Mouse (Mus musculus): ENCODE measurements around the gene Mitf. TPM values are rescaled to one million over a fixed set of nuclear protein-coding genes. Genes with fewer than 3 reads are reported as not detected.
A peak's percentile ranks its signal among the peaks of the same experiment; 100 is the strongest.

The Mitf gene
- total RNA-seq, 2 experiments from 2014 or later: 52.5 to 56.7 TPM

DNA sequence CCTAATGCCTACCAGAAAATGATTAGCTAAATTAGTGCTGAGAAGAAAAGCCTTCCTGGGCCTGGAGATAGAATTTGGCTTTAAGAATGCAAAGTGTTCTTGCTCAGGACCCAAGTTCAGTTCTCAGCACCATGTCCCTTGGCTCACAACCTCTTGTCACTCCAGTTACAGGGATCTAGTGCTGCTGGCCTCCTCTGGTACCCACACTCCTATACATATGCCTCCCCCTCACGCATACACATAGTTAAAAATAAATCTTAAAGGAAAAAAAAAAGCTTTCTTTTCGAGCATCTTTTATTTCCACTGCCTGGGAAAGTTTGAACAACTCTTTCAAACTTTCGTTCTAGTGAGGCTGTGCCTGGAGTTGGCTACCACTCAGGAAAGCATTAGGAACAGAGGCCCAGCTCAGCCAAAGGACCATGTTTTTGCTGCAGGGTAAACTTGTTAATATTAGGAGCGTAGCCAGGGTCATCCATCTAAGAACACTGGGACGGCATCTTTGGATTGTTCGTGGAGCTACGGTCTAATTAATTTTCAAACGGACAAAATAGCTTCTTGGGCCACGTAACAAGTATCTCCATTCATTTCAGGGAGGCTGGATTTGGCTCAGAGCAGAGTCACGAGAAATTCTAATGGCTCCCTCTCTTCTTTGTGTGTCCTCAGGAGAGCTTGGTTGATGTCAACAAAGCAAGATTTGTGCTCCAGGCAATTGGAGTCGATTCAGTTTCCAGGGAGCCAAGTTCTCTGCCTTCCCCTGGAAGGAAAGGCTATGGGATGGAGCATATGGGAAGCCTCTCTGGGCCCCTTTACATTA is 239.7 kb downstream of the Mitf start:
- DNase-seq: peak; percentile 7

DNA sequence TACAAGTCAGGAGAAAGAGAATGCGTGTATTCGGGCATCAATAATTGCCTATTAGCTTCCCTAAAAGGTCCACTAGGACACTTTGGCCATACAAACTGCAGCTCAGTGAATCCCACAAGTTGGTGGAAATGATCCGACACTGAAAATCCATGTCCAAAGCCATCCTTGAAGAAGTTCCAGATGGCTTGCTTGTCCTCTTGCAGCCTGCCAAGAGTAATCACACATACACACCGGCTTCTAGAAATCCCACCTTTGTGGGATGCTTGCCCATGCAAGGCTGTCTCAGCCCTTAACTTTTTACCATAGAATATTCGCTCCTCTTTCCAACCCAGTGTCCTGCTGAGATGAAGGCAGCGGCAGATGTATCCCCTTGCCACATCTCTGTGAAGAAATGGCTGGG is 240.9 kb downstream of the Mitf start:
- no peak for DNase-seq

DNA sequence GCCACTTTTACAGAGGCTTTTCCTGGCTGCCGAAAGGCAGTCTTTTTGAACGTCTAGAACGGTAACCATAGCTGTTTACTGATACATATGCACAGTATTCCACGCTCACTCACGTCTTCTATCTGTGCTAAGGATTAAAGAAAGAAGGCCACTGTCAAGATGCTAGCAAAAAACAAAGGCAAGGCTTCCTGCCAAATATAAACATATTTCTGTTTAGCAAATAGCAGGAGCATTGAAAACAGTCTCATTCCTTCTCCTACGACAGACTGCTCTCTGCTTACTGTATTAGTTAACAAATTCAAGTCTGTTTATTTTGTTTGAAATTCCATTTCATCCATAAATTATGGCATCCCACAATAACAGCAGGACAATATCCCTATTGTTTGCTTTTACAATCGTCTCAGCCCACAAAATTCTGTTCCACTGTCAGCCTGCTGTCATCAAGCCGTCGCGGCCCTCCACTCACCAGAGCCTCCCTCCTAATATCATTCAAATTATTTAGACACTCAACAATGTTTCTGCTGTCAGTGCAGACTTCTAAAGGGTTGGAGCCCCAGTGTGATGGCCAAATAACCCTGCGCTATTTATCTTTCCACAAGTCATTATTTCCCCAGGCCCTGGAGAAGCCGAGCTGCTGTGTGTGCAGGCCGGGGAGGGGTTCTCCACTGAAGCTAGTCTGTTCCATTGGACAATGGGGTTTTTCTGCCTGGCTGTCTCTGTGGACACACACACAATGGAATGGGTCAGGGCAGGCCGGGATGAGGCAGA is 242.0 kb downstream of the Mitf start:
- no peak for DNase-seq

DNA sequence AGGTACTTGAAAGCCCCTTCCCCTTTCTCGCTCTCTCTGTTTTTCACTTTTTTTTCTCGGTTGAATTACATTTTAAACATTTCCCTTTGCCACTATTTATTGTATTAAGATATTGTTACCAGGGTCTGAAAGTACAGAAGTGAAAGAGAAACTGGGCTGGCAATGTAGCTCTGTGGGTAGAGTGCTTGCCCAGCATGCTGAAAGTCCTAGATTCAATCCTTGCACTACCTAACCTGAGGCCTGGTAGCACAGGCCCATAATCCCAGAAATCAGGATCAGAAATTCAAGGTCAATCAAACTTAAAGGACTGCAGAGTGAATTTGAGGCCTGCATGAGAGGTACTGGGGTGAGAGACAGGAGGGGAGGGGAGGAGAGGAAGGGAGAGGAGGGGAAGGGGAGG is 242.7 kb downstream of the Mitf start:
- no peak for DNase-seq

DNA sequence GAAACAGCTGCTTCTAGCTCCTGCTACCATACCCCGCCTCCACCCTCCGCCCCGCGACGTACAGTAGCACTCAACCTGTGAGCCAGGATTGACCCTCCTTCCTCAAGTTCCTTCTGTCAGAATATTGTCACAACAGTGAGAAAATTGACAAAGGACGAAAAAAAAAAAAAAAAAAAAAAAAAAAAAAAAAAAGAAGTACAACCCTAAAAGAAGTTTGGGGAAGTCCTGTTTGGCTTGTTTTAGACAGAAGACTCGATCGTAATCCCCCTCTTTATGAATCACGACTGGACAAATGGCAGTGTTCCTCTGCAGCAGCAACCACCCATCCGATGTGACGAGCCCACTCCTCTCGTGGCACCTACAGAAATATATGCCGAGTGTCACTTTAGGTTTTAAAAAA is 255.0 kb downstream of the Mitf start:
- DNase-seq: no peak

DNA sequence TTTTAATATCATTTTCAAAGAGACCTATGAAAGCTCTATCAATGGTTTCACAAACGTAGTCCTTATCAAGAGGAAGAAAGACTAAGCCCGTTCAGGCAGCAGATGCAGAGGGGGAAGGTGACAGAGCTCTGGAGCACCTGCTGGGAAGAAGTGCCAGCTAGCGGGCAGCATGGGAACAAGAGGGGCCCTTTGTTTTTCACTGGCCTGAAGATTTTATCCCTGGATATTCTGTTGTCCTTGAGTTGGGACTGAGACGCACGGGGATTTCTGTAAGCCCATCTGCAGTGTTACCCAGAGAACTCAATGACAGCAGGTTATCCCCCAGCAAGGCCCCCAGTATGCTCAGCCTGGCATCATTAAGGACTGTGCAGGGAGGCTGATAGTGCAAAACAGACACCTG is 258.1 kb downstream of the Mitf start:
- no peak for DNase-seq

DNA sequence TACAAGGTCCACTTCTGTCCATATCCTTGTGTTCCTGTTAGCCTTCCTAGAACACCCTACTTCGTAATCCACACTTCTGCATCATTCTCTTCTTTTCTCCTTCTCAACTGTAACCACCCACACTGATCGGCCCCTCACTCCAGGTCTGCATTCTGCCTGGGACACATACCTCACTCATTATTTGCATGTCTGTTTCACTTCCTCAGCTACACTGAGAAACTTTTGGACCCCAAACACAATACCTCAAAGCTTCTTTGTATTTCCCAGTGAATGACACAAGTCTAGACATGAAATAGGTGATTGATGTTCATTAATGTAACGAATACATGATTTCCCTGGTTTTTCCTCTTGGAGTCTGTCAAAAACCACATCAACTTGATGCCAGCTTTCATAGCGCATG is 259.6 kb downstream of the Mitf start:
- DNase-seq: no peak

Other genes starting within 250 kb of the Mitf start
- 10 to 100 TPM; 11.7 to 15.8 TPM for gene Frmd4b, start 189.5 kb upstream of the Mitf start, total RNA-seq (2021)

Data from heart, adult 18-20 months (tissue).